Mouse (Mus musculus): ENCODE measurements around the gene Ccdc191.

Ccdc191 gene

GRCm38 (mm10) chr16:43931502-43931901, 41.9 kb downstream of the Ccdc191 start:
- DNase-seq (ENCODE audit: low spot score in 2 of 2): no peak

DNA sequence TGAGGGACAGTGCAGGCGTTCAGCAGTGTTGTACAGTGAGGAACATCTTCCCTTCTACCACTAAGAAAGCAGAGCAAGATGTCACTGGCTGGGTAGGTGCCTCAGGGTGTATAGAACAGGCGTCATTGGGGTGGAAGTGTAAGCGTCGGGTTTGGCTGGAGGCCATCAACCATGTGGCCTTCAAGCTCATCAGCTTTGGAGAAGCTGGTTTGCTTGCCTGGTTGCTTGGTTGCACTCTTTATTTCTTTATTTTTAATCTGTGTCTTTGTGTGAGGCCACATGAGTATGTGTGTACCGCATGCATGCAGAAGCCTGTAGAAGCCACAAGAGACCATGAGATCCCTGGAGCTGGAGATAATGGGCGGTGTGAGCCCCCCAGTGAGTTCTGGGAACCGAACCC, 42.7 kb downstream of the Ccdc191 start:
- DNase-seq (ENCODE audit: low spot score in 2 of 2): no peak

GRCm38 (mm10) chr16:43933041-43933440, 43.4 kb downstream of the Ccdc191 start:
- DNase-seq (ENCODE audit: low spot score in 2 of 2): no peak

- DNase-seq (ENCODE audit: low spot score in 2 of 2): no peak
Measured at GRCm38 (mm10) chr16:43934856-43935255, 45.3 kb downstream of the Ccdc191 start.

- DNase-seq (ENCODE audit: low spot score in 2 of 2): no peak
Measured at GRCm38 (mm10) chr16:43935367-43935766, 45.8 kb downstream of the Ccdc191 start.

DNA sequence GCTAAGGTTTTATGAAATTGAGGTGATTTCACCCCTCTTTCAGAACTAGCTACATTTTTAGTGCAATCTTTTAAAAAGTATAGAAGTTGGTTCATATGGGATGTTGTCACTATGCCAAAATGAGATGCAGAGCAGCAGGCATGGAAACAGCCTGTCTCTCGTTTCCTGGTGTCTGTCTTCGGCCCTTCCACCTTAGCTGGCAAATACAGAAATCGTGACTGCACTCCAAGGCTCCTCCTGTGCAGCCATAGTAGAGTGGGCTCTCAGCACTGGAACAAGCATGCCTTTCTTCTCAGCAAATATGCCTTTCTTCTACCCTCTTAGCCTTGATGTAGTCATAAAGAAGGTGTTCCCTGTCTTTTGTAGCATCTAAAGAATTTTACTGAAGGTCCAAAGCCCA, 46.3 kb downstream of the Ccdc191 start:
- DNase-seq (ENCODE audit: low spot score in 2 of 2): no peak

DNA sequence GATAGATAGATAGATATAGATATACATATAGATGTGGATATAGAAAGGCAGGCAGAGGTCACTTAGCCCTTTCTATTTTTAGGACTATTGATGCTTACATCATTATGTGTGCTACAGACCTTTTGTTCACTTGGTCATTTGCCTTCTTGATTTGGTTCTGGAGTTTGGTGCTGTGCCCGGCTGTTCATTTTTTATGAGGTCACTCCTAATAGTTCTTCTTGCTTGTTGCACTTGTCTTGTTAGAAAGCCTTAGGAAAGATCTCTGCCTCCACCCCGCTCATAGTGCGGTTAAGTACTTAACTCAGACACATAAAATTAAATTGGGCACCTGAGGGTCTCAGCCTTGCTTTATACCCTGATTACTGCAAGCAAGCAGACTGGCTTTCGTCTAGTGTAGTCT, 51.2 kb downstream of the Ccdc191 start:
- no peak for DNase-seq (ENCODE audit: low spot score in 2 of 2)

DNA sequence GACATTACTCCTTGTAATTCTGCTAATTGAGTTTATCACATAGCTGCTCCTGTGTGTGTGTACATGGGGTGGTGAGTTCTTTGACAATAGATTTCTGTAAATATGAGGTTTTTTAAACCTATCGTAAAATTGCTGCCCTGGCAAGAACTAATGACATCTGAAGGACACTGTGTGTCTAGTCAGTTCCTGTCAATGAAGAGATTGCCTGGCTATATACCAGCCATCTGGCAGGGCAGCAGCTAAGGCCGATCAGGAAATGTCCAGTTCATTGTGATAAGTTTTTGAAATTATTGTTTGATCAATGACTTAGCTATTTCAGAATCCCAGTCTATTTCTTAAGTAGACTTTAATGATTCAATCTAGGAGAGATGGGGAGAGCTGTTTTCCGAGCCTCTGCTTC, 55.8 kb downstream of the Ccdc191 start:
- no peak for DNase-seq (ENCODE audit: low spot score in 2 of 2)

- DNase-seq (ENCODE audit: low spot score in 2 of 2): no peak
Measured at GRCm38 (mm10) chr16:43945869-43946268, 56.3 kb downstream of the Ccdc191 start.

- peak in 1 of 2 experiments; percentile 58 for DNase-seq (ENCODE audit: low spot score in 2 of 2)
Measured at GRCm38 (mm10) chr16:43951591-43951990, 62.0 kb downstream of the Ccdc191 start.

GRCm38 (mm10) chr16:43954913-43955312, 65.3 kb downstream of the Ccdc191 start:
- no peak for DNase-seq (ENCODE audit: low spot score in 2 of 2)

GRCm38 (mm10) chr16:43958038-43958437, 68.4 kb downstream of the Ccdc191 start:
- DNase-seq (ENCODE audit: low spot score in 2 of 2): no peak

DNA sequence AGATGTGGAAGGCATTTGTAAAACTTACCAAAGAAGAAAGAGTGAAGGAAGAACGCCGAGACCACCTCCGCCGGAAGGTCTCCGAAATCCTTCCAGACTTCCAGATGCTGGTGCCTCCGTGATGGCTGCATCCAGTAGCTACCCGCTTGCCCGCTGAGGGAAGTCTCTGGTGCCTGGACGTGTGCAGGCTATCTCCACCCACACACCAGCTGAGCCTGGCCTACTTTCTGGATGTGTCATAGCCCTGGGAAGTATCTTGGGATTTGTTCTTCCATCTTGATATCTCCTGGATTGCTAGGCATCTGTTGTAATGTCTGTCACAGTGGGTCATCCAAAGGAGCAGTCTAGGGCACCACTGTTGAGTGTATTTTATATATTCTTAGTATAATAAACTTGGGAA, 73.7 kb downstream of the Ccdc191 start:
- DNase-seq (ENCODE audit: low spot score in 2 of 2): no peak

- DNase-seq (ENCODE audit: low spot score in 2 of 2): no peak
Measured at GRCm38 (mm10) chr16:43963780-43964179, 74.2 kb downstream of the Ccdc191 start.

GRCm38 (mm10) chr16:43965781-43966389, 76.3 kb downstream of the Ccdc191 start:
- DNase-seq (ENCODE audit: low spot score in 2 of 2): no peak

- no peak for DNase-seq (ENCODE audit: low spot score in 2 of 2)
Measured at GRCm38 (mm10) chr16:43970426-43970825, 80.8 kb downstream of the Ccdc191 start.

- DNase-seq (ENCODE audit: low spot score in 2 of 2): no peak
Measured at GRCm38 (mm10) chr16:43971189-43971588, 81.6 kb downstream of the Ccdc191 start.

DNA sequence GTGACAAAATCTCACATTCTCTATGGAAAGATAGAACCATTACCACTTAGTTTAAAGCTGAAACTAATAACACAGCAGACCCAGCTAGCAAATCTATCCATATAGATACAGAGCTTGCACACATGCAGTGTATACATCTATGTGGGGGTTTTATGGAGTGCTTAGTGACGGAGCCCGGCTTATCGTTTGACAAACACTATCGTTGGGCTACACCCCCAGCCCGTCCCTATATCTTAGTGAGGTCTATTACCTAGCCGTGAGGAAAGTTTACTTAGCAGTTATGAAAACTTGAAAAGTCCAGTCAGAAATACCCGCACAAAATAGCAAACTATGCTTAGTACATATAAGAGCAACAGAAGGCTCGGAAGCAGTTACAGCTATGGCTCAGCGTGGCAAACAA, 82.1 kb downstream of the Ccdc191 start:
- DNase-seq (ENCODE audit: low spot score in 2 of 2): no peak

DNA sequence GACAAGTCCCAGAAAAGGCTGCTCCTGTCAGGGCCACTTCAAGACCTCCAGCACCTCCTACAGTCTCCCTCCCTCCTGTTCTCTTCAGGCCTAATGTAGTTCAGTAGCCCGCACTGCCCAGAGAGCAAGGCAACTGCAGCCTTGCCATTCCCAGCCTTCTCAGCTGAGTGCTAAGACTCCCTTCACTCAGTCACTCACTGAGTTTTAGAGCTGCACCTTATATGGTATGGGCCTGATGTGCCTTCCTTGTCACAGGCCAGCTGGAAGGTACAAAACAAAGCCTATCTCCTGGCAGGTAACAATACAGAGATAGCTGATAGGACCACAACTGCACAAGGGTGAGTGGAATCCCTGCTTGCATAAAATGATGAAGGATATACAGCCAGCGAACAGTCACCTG, 82.8 kb downstream of the Ccdc191 start:
- DNase-seq (ENCODE audit: low spot score in 2 of 2): no peak

DNA sequence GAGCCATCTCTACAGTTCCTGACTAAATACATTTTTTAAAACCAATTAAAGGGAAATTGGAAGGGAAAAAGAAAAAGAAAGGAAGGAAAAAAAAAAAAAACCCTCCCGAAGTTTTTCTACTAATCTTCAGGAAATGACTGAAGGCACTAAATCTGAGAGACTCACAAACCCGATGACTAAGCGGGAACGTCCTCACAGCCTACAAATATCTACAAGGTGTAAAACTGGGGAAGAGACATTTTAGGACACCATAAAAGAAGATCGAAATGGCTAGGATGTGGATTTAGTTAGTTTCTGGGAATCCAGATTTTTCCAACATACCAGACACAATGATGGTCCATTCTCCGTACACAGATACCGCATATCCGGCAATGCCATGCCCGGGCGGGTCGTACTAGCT, 83.5 kb downstream of the Ccdc191 start:
- no peak for DNase-seq (ENCODE audit: low spot score in 2 of 2)

GRCm38 (mm10) chr16:43973606-43974220, 84.1 kb downstream of the Ccdc191 start:
- no peak for DNase-seq (ENCODE audit: low spot score in 2 of 2)

DNA sequence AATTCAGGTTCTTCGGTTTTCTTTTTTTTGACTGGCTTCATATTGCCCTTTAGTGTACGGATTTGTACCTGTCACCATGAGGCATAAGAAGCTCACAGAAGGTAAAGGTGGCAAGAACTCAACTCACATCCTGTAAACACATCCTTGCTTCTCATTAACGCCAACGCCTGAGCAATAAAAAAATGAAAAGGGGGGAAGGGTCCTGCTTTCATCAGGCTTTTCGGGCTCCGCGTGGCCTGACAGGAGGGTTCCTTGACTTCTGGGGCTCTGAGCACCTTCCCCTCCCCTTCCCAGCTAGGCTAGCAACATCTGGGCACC, 89.4 kb downstream of the Ccdc191 start:
- DNase-seq (ENCODE audit: low spot score in 2 of 2): no peak

DNA sequence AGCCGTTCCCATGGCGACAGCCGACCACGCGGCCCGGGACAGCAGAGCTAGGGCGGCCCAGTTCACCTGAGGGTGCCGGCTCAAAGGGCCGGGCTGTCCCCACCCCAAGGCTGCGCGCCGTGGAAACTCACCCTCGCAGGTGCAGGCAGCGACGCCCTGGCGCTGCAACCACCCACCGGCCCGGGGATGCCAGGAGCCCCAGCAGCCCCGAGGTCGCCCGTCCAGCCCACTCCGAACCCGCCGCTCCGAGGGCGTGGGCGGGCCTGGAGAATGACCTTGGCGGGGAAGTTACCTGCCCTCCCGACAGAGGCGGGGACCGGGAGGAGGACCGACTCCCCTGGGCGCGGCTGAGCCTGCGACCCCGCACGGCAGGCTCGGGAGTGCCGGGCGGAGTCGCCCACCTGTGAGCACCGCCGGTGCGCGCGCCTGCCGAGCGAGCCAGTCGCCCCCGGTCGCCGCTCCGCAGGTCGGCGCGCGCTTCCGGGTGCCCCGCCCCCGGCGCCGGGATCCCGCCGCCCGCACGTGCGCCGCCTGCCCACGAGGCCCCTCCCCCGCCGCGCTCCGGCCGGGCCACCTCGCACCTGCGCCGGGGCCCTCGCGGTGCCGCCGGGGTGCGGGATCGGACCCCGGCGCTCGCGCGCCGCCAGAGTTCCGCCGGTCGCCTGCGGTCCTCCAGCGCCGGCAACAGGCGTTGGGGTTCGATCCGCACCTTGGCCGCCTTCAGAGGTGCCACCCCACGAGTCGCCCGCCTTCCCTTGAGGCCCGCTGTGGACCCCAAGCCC, 89.9 kb downstream of the Ccdc191 start, which contains the start of gene Zdhhc23:
TSS of gene Zdhhc23 (minus strand) at position 464 of the 782 bp plus-strand sequence.
- DNase-seq (ENCODE audit: low spot score in 2 of 2): peak in 1 of 2 experiments; percentile 24
